Mouse (Mus musculus): ENCODE data around the gene 1700021F05Rik. TPM values are rescaled to one million over a fixed set of nuclear protein-coding genes. Genes with fewer than 3 reads are reported as not detected.

Gene 1700021F05Rik
- 31.2 and 32.5 TPM in 2 replicates for polyA plus RNA-seq (2015; fragmentation: Nextera tagmentation; extraction: Ambion mirVana)

- Histone ChIP-seq H3K4me1 (ENCODE audit: insufficient read depth) (peaks cover 15% of the 10 kb centered on the region), H3K4me3 (ENCODE audit: low read depth, low read length) (peak within 1 kb of the TSS; percentile 87), H3K4me2 (ENCODE audit: low read depth, low read length) (peak within 1 kb of the TSS; percentile 69), H3K9me3 (ENCODE audit: low read length) (no peaks in the 10 kb centered on the region), H3K9ac (replicated peaks) (peak within 1 kb of the TSS; percentile 92), H3K27me3 (ENCODE audit: insufficient read depth, low read length) (no peaks in the 10 kb centered on the region), H3K27ac (ENCODE audit: low read depth) (peak within 1 kb of the TSS; percentile 90), H3K36me3 (replicated peaks; ENCODE audit: insufficient read depth, low read length) (0 out of 2 replicates have a peak, but pooled peaks cover 4% of the 10 kb centered on the region)
- whole genome bisulfite sequencing (ENCODE audit: insufficient replicate concordance) = 1% methylated on average over 46 of the region's 56 CpGs
- DNase-seq (peak; percentile 96), ATAC-seq (peak; percentile 100)
- TF ChIP-seq CTCF (IDR thresholded peaks at IDR 0.05; ENCODE audit: low read depth) = peak; percentile 90
- no peak for TF ChIP-seq EP300 (IDR thresholded peaks at IDR 0.05; ENCODE audit: low read depth)
Observed at GRCm38 (mm10) chr10:43540442-43541152, at the start of gene 1700021F05Rik. Gene 1700021F05Rik, minus strand, starts transcription at chr10:43540994.

DNA sequence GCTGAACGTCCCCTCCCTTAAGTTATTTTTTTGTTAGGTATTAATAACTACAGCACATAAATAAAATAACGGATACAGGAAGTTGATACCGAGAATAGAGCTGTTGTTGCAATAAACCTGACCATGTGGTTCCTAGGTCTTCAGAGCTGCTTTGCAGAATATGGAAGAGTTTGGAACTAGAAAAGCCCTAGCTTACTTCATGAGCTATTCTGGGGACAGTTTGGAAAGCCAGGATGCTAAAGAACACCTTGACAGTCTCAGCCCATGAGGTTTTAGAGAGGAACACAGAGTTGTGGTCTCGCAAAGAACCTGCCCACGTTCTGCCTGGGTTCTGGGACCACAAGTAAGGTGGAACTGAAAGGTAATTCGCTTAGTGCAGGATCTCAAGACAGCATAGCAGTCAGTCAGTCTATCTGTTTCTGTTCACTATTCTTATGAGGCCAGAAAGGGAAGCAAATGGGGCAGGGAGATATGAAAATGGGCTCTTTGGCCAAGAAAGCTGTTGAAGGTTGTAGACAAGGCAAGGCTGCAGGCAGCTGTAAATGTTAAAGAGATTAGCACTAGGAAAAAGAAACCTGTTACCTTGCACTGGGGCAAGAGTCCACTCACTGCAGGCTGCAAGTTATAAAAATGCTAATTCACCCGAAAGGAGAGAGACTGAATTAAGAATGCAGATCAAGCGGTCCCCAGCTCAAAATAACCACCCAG lies 47.8 kb upstream of the 1700021F05Rik start:
- Histone ChIP-seq H3K4me1 (ENCODE audit: insufficient read depth) (peaks cover 26% of the 10 kb centered on the region), H3K4me3 (ENCODE audit: low read depth, low read length) (no peak overlapping the region), H3K27me3 (ENCODE audit: insufficient read depth, low read length) (no peaks in the 10 kb centered on the region), H3K9me3 (ENCODE audit: low read length) (no peaks in the 10 kb centered on the region), H3K27ac (ENCODE audit: low read depth) (peak overlapping the region; percentile 72), H3K4me2 (ENCODE audit: low read depth, low read length) (no peak overlapping the region), H3K9ac (replicated peaks) (no peak overlapping the region), H3K36me3 (replicated peaks; ENCODE audit: insufficient read depth, low read length) (peaks cover 6% of the 10 kb centered on the region; the same call in 1 of the 2 replicates)
- TF ChIP-seq EP300 (IDR thresholded peaks at IDR 0.05; ENCODE audit: low read depth) = peak; percentile 78
- TF ChIP-seq CTCF (IDR thresholded peaks at IDR 0.05; ENCODE audit: low read depth) = no peak
- ATAC-seq = peak; percentile 14; the same call in 1 of the 2 replicates
- WGBS (ENCODE audit: insufficient replicate concordance) = 35% methylated on average over 8 of the region's 8 CpGs
- no peak for DNase-seq

GRCm38 (mm10) chr10:43584538-43584937 lies 43.7 kb upstream of the 1700021F05Rik start:
- ATAC-seq (no peak), DNase-seq (no peak)
- Histone ChIP-seq H3K9ac (replicated peaks) (no peak overlapping the region), H3K4me1 (ENCODE audit: insufficient read depth) (peaks cover 18% of the 10 kb centered on the region), H3K36me3 (replicated peaks; ENCODE audit: insufficient read depth, low read length) (peaks cover 25% of the 10 kb centered on the region), H3K4me2 (ENCODE audit: low read depth, low read length) (no peak overlapping the region), H3K27me3 (ENCODE audit: insufficient read depth, low read length) (no peaks in the 10 kb centered on the region), H3K27ac (ENCODE audit: low read depth) (no peak overlapping the region; the same call in 1 of the 2 replicates), H3K4me3 (ENCODE audit: low read depth, low read length) (no peak overlapping the region), H3K9me3 (ENCODE audit: low read length) (no peaks in the 10 kb centered on the region)
- 85% methylated on average over 4 of the region's 4 CpGs for WGBS (ENCODE audit: insufficient replicate concordance)
- TF ChIP-seq EP300 (IDR thresholded peaks at IDR 0.05; ENCODE audit: low read depth) (no peak), CTCF (IDR thresholded peaks at IDR 0.05; ENCODE audit: low read depth) (no peak)

GRCm38 (mm10) chr10:43581260-43581659 lies 40.5 kb upstream of the 1700021F05Rik start:
- ATAC-seq = no peak
- H3K36me3 ChIP-seq (replicated peaks; ENCODE audit: insufficient read depth, low read length) = peaks cover 25% of the 10 kb centered on the region
- TF ChIP-seq CTCF (IDR thresholded peaks at IDR 0.05; ENCODE audit: low read depth) (no peak), EP300 (IDR thresholded peaks at IDR 0.05; ENCODE audit: low read depth) (peak; percentile 49; the same call in 1 of the 2 replicates)
- DNase-seq = no peak
- peak overlapping the region; percentile 90 for H3K4me3 ChIP-seq (ENCODE audit: low read depth, low read length)
- H3K9me3 ChIP-seq (ENCODE audit: low read length) = no peaks in the 10 kb centered on the region
- peaks cover 24% of the 10 kb centered on the region for H3K4me1 ChIP-seq (ENCODE audit: insufficient read depth)
- peak overlapping the region; percentile 96 for H3K4me2 ChIP-seq (ENCODE audit: low read depth, low read length)
- peak overlapping the region; percentile 81 for H3K9ac ChIP-seq (replicated peaks)
- H3K27ac ChIP-seq (ENCODE audit: low read depth) = peak overlapping the region; percentile 98
- H3K27me3 ChIP-seq (ENCODE audit: insufficient read depth, low read length) = no peaks in the 10 kb centered on the region
- WGBS (ENCODE audit: insufficient replicate concordance) = 36% methylated on average over 3 of the region's 3 CpGs

DNA sequence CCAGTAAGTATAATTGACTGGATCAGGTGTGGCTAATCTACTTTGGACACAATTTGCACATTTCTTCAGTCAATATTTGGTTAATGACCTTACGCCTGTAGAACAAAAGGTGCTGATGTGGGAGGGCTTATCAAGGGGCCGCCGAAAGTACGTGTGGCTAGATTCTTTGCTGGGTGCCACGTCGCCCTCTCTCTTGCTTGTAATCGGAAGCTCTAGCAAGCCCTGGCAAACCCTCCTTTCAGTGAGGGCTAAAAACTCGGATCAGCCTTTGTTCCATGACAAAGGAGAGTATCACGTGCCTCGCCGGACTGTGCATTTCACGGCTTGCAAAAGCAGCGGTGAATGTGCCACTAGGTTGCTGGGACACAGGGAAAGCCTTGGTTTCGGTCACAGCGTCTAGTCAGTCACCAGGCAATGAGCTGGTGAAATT lies 39.9 kb upstream of the 1700021F05Rik start:
- Histone ChIP-seq H3K36me3 (replicated peaks; ENCODE audit: insufficient read depth, low read length) (peaks cover 25% of the 10 kb centered on the region), H3K27me3 (ENCODE audit: insufficient read depth, low read length) (no peaks in the 10 kb centered on the region), H3K4me3 (ENCODE audit: low read depth, low read length) (peak overlapping the region; percentile 90), H3K4me1 (ENCODE audit: insufficient read depth) (peaks cover 24% of the 10 kb centered on the region), H3K9me3 (ENCODE audit: low read length) (no peaks in the 10 kb centered on the region), H3K27ac (ENCODE audit: low read depth) (peak overlapping the region; percentile 98), H3K9ac (replicated peaks) (peak overlapping the region; percentile 81), H3K4me2 (ENCODE audit: low read depth, low read length) (peak overlapping the region; percentile 96)
- DNase-seq (peak; percentile 37), ATAC-seq (no peak)
- TF ChIP-seq EP300 (IDR thresholded peaks at IDR 0.05; ENCODE audit: low read depth) (no peak), CTCF (IDR thresholded peaks at IDR 0.05; ENCODE audit: low read depth) (no peak)
- 3% methylated on average over 15 of the region's 15 CpGs for WGBS (ENCODE audit: insufficient replicate concordance)

All from liver, postnatal 0 days (tissue).